Mouse (Mus musculus): ENCODE results near the gene Vmn1r85.

DNA sequence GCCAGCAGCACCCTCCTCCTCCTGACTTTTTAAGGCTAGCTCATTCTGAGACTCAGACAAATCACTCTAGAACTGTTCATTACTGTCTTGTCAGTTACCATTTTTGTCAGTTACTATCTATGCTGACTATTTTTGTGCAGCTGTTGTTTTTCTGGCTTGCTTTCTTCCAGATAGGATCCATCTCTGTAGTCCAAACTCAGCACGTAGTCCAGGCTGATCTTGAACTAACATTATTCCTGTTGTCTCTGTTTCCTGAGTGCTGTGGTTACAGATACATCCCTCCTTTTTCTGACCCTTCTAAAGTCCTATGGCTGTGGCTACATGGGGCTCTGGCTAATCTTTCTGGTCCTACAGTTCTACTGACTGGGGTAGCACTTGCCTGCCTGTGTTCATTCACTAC is 55.8 kb downstream of the Vmn1r85 start:
- TF ChIP-seq CTCF (IDR thresholded peaks at IDR 0.05; ENCODE audit: borderline replicate concordance, control insufficient read depth, extremely low read depth, insufficient read depth, low read length, poor library complexity) (no peak), POLR2A (IDR thresholded peaks at IDR 0.05; ENCODE audit: control insufficient read depth, extremely low read depth, insufficient read depth, low read length, poor library complexity) (no peak)
